Mouse (Mus musculus) small intestine, adult 2 months (tissue): ENCODE results near the gene Cabcoco1. TPM values are rescaled to one million over a fixed set of nuclear protein-coding genes. Genes with fewer than 3 reads are reported as not detected.
A peak's percentile ranks its signal among the peaks of the same experiment; 100 is the strongest.

Experiments
- H3K27ac ChIP-seq: fragments of 200-500 bp; 2 replicates; pipeline ENCODE4 v1.5.1; 2012; ENCODE audit warnings: low read depth, low read length, control low read depth, inconsistent platforms; ENCODE audit not compliant: insufficient read depth
- H3K27me3 ChIP-seq: fragments of 200-500 bp; 2 replicates; pipeline ENCODE4 v1.6.1; 2012; ENCODE audit warnings: mild to moderate bottlenecking, moderate library complexity, low read length, inconsistent platforms; ENCODE audit not compliant: control insufficient read depth, insufficient read depth
- H3K36me3 ChIP-seq: fragments of 200-500 bp; 2 replicates; pipeline ENCODE4 v1.6.1; 2012; ENCODE audit warnings: mild to moderate bottlenecking, low read length, control low read depth, inconsistent platforms; ENCODE audit not compliant: control insufficient read depth, insufficient read depth
- H3K4me1 ChIP-seq: fragments of 200-500 bp; 2 replicates; pipeline ENCODE4 v1.6.1; 2012; ENCODE audit warnings: low read length, inconsistent platforms, mixed read lengths; ENCODE audit not compliant: control insufficient read depth, insufficient read depth, insufficient read length
- H3K4me3 ChIP-seq: fragments of 200-500 bp; 2 replicates; pipeline ENCODE4 v1.5.1; 2012; ENCODE audit warnings: low read depth, mild to moderate bottlenecking, control low read depth, inconsistent platforms, low read length, moderate library complexity
- CTCF ChIP-seq: fragments of 200-500 bp; IDR thresholded peaks from 2 replicates; pipeline ENCODE4 v1.5.1; 2012; ENCODE audit warnings: low read depth, mild to moderate bottlenecking, control low read depth, inconsistent platforms, low read length, moderate library complexity, mixed read lengths; ENCODE audit not compliant: insufficient replicate concordance, insufficient read length; ENCODE audit errors: extremely low read depth
- POLR2A ChIP-seq: fragments of 200-500 bp; IDR thresholded peaks from 2 replicates; pipeline ENCODE4 v1.6.1; 2012; ENCODE audit warnings: low read depth, mild to moderate bottlenecking, control low read depth, inconsistent platforms, low read length, moderate library complexity
- WGBS: fragments of 180-500 bp; shearing (Covaris S2); methylation state at CpG from one replicate; pipeline ENCODE4 v1.1.7; 2018; 5-methylcytosine and 5-hydroxymethylcytosine counted together
- polyA plus RNA-seq: library from polyadenylated mRNA; depleted of rRNA; stranded (reverse); fragments of >200 nt; gene quantifications from 2 replicates; pipeline ENCODE4 v1.2.3, GENCODE M21; 2012

The Cabcoco1 gene
- polyA plus RNA-seq, 1 experiment = not detected

DNA sequence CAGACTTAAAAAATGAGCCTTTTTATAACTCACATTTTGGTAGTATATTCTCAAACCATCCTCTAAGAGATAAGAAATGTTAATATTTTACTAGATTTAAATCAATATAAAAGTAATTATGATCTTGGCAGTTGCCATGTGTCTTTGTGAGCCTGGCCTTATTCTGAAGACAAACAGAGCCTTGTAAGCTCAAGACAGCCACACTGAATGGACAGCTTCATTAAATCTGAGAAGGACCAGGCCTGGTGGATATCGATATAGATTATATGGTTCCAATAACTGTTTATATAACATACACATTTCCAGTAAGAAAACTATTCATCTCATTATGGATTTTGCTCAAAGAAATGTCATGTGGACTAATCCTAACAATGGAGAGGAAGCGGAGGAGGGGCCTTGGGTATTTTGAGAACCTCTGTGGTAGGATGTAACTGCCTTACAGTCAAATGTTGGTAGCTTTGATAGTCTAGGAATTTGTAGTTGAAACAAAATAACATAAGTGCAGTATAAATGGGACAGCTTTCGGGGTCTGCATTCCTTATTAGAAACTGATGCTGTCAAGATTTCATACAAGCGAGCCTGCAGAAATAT, 75.9 kb downstream of the Cabcoco1 start:
- TF ChIP-seq POLR2A (no peak), CTCF (no peak)
- H3K27me3 ChIP-seq = no peaks in the 10 kb centered on the region
- H3K27ac ChIP-seq = no peak overlapping the region
- H3K36me3 ChIP-seq = no peaks in the 10 kb centered on the region
- H3K4me1 ChIP-seq = no peaks in the 10 kb centered on the region
- H3K4me3 ChIP-seq = no peak overlapping the region
- WGBS = 73% methylated on average over 4 of the region's 4 CpGs

DNA sequence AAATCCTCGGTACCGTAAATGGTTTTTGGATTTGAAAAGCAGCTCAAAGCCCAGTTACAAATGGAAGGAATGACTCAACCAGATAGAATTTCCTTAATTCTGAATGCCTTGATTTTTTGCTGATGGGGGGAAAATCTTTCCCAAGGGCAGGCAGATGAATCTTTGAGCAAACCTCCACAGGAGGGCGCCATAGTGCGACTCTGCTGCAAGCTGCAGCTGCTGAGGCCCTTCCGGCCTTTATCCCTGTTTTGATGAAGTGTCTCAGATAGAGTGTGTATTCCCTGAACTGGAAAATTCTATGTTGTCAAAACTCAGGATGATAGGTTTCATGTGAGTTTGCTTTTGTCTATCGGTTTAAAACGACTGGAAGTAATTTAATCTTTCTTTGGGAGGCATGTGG, 76.8 kb downstream of the Cabcoco1 start:
- Histone ChIP-seq H3K4me1 (no peaks in the 10 kb centered on the region), H3K4me3 (no peak overlapping the region), H3K36me3 (no peaks in the 10 kb centered on the region), H3K27ac (no peak overlapping the region), H3K27me3 (no peaks in the 10 kb centered on the region)
- WGBS = 24% methylated on average over 7 of the region's 7 CpGs
- TF ChIP-seq POLR2A = no peak
- peak; percentile 78; the same call in 1 of the 2 replicates for TF ChIP-seq CTCF

DNA sequence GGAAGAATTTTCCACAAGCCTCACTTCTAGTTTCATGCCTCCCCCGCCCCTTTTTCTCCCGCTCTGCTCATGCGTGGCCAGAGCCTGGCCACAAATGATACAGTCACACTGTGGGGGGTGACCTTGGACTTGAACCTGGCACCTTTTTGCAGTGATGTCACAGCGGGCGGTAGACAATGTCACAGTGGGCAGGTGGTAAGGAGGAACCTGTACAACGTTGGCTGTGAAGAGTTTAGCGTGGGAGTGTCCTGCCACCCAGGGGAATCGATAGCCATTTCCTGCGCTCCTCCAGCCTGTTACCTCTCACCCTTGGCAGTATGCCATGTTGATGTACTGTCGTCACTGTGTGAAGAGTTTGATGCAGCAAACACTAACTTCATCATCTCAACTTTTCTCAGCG, 81.9 kb downstream of the Cabcoco1 start:
- TF ChIP-seq POLR2A = no peak
- TF ChIP-seq CTCF = no peak
- 83% methylated on average over 11 of the region's 11 CpGs for WGBS
- no peak overlapping the region for H3K27ac ChIP-seq
- H3K36me3 ChIP-seq = no peaks in the 10 kb centered on the region
- H3K27me3 ChIP-seq = no peaks in the 10 kb centered on the region
- H3K4me3 ChIP-seq = no peak overlapping the region
- H3K4me1 ChIP-seq = no peaks in the 10 kb centered on the region

DNA sequence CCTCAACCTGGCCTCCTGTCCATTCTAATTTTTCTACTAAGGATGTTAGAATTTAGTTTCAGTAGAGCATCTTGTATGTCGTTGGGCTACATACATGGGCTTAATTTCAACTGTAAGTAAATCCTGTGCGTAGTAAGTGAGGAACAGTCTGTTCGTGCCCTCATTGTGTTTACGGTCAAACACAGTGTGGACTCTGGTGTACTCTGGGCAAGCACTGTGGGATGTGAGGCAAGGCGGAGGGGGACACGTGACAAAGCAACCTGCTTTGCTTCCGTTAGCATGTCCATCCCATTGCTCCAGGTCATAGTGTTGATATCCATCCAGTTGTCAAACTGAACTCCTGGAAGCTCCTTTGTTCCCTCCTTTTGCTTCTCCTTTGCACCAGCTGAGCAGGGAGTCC, 84.7 kb downstream of the Cabcoco1 start:
- TF ChIP-seq POLR2A = no peak
- TF ChIP-seq CTCF = no peak
- WGBS = 96% methylated on average over 7 of the region's 7 CpGs

DNA sequence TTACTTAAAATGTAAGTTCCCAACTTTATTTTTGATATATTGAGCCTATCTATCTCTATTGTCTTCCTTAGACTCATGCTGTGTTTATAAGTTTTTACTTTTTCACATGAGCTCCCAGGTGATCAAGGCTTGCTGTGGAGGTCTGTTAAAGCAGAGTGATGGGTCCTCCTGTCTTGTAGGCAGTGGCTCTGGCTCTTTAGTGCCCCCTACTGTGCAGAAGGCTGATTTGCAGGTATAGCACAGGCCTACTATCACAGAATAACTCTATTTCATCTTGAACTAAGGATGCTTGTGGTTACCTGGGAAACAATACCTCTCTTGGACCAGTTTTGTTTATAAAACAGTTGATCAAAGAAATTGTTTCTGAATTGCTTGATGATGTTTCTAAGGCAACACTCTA, 87.2 kb downstream of the Cabcoco1 start:
- TF ChIP-seq POLR2A (no peak), CTCF (no peak)
- no peak overlapping the region for H3K4me3 ChIP-seq
- no peaks in the 10 kb centered on the region for H3K4me1 ChIP-seq
- H3K27me3 ChIP-seq = no peaks in the 10 kb centered on the region
- H3K36me3 ChIP-seq = no peaks in the 10 kb centered on the region
- no peak overlapping the region for H3K27ac ChIP-seq

More for the DNA sequence above, 84.7 kb downstream of the Cabcoco1 start:
- no peaks in the 10 kb centered on the region for H3K27me3 ChIP-seq
- H3K4me3 ChIP-seq = no peak overlapping the region
- H3K27ac ChIP-seq = no peak overlapping the region
- no peaks in the 10 kb centered on the region for H3K36me3 ChIP-seq
- no peaks in the 10 kb centered on the region for H3K4me1 ChIP-seq

DNA sequence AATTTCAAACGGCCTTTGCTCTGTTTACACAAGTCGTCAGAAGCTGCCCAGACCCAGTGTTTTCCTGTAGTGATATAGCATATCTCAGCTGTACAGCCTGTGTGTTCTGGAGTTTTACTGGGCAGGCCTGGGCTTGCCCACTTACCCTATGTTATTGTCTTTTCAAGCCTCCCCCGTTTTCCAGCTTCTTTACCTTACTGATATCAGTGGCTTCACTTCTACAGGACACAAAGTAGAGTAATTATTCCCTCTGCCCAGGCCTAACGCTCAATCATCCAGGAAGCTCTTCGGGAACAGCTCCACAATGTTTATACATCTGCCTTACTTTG, 94.9 kb downstream of the Cabcoco1 start:
- no peaks in the 10 kb centered on the region for H3K36me3 ChIP-seq
- WGBS = 8% methylated on average over 5 of the region's 5 CpGs
- H3K4me1 ChIP-seq = peaks cover 11% of the 10 kb centered on the region; the same call in 1 of the 2 replicates

DNA sequence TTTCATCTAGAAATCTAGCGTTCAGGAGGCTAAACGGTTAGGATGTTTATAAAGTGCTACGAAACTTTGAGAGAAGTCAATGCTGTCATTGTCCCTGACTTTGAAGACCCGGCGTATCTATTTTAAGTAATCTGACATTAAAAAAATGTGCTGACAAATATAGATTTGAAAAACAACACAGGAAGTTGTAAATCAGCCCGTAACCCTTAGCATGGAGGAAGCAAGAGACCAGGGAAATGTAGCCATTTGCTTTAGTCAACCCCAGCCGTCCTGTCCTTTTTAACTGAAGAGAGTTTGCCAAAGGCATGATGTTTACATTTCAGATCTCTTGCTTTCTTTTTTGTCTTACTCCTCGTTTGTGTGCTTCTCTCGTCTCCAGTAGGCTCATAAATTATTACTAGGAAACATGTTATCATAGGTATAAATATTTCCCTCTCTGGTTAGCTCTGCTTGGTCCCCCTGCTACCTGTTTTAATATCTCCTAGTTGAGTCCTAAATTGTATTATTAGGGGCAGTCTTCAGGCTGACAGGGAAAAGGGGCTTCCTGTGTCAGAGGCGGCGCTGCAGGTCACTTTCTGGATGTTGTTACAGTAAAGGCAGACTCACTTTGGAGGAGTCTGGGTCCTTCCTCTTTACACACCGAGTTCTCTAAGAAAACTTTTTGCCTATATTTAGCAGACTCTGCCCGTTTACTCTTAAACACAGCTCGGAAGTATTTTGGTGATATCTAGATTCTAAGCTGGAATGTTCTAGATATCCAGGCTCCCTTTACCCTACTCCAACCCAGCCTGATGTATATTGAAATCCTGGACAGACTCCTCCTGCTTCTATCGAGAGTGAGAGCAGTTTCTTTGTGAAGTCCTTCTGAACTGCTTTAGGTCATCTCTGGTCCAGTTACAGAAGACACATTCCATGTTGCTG, 95.6 kb downstream of the Cabcoco1 start:
- Histone ChIP-seq H3K4me1 (peaks cover 11% of the 10 kb centered on the region; the same call in 1 of the 2 replicates), H3K36me3 (no peaks in the 10 kb centered on the region), H3K27ac (peak overlapping the region; percentile 87), H3K27me3 (no peaks in the 10 kb centered on the region), H3K4me3 (no peak overlapping the region; the same call in 1 of the 2 replicates)
- 29% methylated on average over 15 of the region's 15 CpGs for WGBS
- no peak for TF ChIP-seq CTCF

More for the DNA sequence above, 94.9 kb downstream of the Cabcoco1 start:
- no peak overlapping the region for H3K4me3 ChIP-seq
- peak overlapping the region; percentile 87 for H3K27ac ChIP-seq
- TF ChIP-seq POLR2A (no peak), CTCF (no peak)
- H3K27me3 ChIP-seq = no peaks in the 10 kb centered on the region
